Mouse (Mus musculus): ENCODE measurements around the gene Sap30l.
"Not testable (repeated sequence)": the region's sequence is repeated elsewhere in the genome, so short reads cannot be mapped to it uniquely, and the experiment has no call there.

Gene Sap30l

GRCm38 (mm10) chr11:57831281-57831781 is 29.9 kb downstream of the Sap30l start:
- no peak for DNase-seq (ENCODE audit: low spot score in 2 of 2)

DNA sequence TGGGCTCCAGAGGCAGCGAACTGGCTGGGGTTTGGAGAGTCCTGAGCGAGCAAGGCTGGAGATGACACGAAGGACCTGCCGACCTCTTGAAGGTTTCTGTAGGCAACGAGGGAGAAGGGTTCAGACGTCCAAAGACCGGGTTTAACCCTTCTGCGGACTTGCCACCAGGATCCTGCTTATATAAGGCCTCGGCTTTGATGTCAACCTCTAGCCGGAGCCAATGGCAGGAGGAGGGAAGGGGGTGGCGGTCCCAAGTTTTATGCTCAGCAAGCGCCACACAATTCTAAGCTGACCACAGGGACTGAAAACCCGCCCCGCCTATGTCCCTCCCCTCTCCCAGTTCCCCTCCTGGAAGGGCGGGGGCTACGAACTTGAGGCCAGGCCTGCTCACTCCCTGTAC is 30.4 kb downstream of the Sap30l start:
- DNase-seq (ENCODE audit: low spot score in 2 of 2) = no peak

GRCm38 (mm10) chr11:57832552-57833201 is 31.2 kb downstream of the Sap30l start, which contains the start of gene Hand1:
TSS of gene Hand1 (minus strand) at chr11:57832818.
- no peak for DNase-seq (ENCODE audit: low spot score in 2 of 2)

- DNase-seq (ENCODE audit: low spot score in 2 of 2) = no peak
These were observed 32.0 kb downstream of the Sap30l start for GRCm38 (mm10) chr11:57833296-57833977.

- no peak for DNase-seq (ENCODE audit: low spot score in 2 of 2)
These were observed 32.6 kb downstream of the Sap30l start for GRCm38 (mm10) chr11:57834031-57834430.

DNA sequence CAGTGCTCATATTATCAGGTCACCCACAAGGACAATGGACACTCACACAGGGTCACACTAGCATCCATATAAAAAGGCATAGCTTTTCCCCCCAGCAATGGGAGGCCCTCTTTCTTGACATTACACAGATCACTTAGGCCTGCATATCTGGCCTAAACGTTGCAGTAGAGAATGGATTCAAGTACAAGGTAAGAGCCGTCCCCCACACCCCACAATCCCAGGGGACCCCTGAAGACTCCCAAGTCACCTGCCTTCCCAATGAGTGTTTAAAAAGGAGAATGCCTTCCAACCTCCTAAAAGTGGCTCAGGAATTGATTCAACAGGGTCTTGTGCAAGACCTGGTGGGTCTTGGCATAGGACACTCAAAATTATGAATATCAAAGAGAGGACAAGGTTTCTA is 33.9 kb downstream of the Sap30l start:
- DNase-seq (ENCODE audit: low spot score in 2 of 2) = no peak

- no peak for DNase-seq (ENCODE audit: low spot score in 2 of 2)
These were observed 34.5 kb downstream of the Sap30l start for GRCm38 (mm10) chr11:57835931-57836330.

GRCm38 (mm10) chr11:57836401-57836800 is 35.0 kb downstream of the Sap30l start:
- DNase-seq (ENCODE audit: low spot score in 2 of 2) = no peak

DNA sequence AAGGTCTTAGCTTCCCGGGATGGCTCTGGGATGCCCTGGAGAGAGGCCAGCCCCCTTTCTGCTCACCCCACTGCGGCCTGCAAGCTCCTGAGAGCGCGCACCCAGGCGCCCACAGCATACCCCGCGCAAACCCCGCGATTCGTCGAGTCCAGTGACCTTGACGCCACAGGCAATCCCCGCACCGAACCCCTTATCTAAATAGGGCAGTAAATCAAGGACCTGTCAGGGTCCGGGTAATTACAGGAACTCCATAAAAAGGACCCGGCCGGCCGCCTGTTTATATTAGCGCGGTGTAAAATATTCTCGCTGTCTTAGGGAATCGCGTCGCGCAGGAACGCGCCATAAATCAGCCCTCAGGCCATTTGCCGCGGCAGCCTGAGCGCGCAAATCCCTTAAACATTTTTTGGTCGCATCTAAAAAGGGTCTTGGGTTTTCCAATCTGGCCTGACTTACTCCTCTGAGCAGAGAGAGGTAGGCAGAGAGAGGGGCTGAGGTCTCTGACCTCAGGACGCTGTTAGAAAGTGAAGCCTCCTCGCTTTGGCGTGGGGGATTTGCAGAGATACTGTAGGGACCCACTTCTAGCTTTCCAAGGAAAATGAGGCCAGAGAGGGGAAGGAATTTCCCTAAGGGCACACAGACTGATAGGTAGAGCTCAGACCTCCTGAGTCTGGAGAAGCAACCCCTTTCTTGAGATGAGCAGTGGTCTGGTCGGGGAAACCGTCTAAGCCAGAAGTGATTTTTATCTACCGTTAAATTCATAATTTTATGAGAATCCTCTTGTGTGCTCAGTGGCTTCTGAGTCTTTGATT is 35.6 kb downstream of the Sap30l start:
- no peak for DNase-seq (ENCODE audit: low spot score in 2 of 2)

DNA sequence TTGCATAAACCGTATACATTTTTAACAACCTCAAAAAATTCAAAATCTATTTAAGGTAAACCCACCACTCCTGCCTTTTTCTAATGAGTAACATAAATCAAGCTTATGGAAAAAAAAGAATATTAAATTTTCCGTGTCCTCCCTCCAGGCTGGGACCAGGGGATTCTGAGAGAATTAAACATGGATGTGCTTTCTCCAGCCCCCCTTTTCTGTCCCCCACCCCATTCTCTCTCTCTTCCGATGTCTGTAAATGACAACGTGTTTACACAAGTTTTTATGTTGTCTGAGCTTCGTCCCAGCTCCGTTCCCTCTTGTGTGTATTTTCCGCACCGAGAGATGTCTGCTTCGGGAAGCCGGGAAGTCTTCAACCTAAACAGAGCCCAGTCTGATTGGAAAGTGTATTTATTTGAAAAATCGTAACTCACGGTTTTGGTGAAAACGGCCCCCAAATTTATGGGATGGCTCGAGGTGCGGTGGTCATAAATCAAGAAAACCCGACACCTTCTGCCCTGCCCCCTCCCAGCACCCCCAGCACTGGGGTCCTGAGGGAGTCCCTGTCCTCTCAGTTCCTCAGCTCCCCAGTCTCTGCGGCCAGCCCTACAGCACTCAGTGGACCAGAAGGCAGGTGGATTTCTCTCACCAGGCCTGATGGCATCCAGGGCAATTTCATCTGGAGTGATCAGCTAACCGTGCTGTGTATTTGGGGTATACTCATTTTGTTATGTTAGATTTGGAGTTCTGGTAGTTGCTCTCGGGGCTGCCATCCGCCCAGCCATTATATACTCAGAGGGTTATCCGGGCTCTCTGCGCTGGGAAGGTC is 36.6 kb downstream of the Sap30l start:
- no peak for DNase-seq (ENCODE audit: low spot score in 2 of 2)

DNA sequence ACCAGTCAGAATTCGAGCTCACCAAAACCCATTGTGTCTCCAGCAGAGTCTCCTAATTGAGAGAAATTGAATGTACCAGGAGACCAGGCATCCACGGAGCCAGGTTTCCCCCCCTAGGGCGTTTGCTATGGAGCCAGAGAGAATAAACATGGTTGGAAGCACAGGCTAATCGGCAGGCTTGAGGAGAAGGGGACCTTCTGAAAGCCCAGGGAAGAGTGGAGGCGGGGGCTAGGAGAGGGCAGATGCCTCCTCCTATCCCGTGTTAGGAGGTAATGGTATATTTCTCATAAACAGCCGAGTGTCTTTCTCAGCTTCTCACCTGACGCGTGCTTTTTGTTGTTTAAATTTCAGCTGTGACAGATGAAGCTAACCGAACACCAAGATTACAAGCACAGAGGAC is 39.5 kb downstream of the Sap30l start:
- no peak for DNase-seq (ENCODE audit: low spot score in 2 of 2)

DNA sequence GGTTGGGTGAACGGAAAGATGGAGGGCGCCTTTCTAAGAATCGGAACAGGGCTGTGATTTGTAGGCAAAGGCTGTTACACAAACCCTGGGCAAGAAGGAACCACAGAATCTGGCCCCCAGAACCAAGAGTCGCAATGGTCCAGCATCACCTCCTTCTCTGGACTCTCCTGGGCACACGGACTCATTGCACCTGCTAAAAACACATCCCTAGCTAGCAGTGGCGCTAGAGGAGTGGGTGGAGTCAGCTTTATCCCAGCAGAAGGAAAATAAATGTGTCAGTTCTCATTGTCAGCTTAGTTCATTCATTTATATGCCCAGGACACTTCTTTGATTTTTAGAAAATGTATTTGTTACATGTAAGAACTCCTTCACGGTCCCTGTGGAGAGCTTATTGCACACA is 40.0 kb downstream of the Sap30l start:
- no peak for DNase-seq (ENCODE audit: low spot score in 2 of 2)

DNA sequence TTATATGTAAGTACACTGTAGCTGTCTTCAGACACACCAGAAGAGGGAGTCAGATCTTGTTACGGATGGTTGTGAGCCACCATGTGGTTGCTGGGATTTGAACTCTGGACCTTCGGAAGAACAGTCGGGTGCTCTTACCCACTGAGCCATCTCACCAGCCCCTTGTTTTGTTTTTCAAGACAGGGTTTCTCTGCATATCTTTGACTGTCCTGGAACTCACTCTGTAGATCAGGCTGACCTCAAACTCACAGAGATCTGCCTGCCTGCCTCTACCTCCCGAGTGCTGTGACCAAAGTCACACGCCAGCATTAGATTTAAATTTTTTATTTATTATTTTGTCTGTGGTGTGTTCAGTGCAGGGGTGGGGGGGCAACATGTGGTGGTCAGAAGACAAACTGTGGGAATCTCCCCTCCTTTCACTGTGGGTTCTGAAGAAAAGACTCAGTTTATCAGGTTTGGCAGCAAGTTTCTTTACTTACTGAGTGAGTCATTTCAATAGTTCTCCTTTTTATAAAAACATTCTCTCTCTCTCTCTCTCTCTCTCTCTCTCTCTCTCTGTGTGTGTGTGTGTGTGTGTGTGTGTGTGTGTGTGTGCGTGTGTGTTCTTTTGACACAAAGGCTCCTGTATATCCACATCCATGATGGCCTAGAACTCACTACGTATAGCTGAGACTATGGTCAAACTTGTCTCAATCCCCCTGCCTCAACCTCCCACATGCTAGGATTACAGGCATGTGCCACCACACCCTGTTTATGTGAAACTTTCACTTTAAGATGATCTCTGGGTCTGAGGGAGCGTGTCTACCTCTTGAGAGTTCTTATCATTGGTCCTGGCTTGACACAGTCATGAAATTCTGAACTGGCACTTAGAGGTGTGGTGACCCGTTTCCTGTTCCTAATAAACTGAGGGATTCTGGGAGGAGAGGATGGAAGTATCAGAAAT is 45.3 kb downstream of the Sap30l start:
- DNase-seq (ENCODE audit: low spot score in 2 of 2) = not testable (repeated sequence)

GRCm38 (mm10) chr11:57847396-57847795 is 46.0 kb downstream of the Sap30l start:
- no peak for DNase-seq (ENCODE audit: low spot score in 2 of 2)

DNA sequence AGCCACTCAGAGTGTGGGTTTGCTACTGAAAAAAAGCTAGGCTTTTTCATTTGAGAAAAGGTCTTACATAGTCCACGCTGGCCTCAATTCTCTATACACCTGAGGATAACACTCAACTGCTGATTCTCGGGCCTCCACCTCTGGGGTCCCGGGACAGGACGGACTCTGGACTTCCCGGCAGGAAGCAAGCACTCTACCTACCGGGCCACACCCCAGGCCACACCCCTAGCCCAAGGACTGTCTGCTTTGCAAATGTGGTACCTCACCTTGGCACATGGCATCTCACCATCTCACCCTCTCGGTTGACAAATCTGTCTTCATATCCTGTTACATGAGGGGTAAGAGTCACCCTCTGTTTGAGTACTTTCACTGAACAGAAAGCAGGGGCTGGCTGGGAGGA is 48.9 kb downstream of the Sap30l start:
- DNase-seq (ENCODE audit: low spot score in 2 of 2) = no peak

GRCm38 (mm10) chr11:57850931-57851330 is 49.5 kb downstream of the Sap30l start:
- DNase-seq (ENCODE audit: low spot score in 2 of 2) = no peak

GRCm38 (mm10) chr11:57853571-57853970 is 52.1 kb downstream of the Sap30l start:
- DNase-seq (ENCODE audit: low spot score in 2 of 2) = no peak

- no peak for DNase-seq (ENCODE audit: low spot score in 2 of 2)
These were observed 56.3 kb downstream of the Sap30l start for GRCm38 (mm10) chr11:57857709-57858108.

Data from spleen, postnatal 36 days (tissue).